Mouse (Mus musculus): ENCODE data around the gene Slc4a4.
"Not testable (repeated sequence)": the region's sequence is repeated elsewhere in the genome, so short reads cannot be mapped to it uniquely, and the experiment has no call there.

The Slc4a4 gene

DNA sequence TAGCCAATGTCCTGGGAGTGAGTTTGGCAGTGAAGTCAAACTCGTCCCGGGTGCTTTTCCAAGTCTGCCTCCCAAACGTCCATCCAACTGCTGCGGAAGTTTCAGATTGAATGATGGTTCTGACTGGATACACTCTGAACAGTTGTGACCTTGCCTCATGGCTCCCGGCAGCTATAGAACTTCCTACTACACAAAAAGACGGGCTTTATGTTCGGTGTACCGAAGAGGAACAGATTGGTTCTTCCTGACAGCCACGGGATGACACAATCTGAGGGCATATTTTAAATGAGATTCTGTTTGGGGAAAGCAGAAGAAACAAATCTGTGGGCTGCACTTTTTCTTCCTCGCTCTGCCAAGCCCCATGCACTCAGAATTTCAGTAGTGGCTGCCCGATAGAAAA lies 201.8 kb downstream of the Slc4a4 start:
- no peak for DNase-seq (ENCODE audit: low read depth)

DNA sequence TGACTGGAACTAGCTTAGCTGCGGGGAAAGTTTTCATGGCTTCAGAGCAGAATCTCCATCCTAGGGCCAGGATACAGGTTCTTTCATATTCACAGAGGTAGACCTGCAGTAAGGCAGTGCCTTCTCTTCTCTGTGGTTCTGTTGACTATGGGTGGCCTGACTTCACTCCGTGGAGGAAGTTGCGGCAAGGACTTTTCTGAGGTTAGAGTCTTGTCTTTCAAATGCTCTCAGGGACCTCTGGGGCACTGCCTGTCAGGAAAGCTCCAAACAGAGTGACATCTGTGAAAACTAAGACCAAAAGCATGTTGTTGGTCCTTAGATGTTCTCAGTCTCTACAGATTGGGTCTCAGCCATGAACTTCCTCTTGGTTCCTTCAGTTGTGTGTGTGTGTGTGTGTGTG lies 203.5 kb downstream of the Slc4a4 start:
- DNase-seq (ENCODE audit: low read depth) = no peak

DNA sequence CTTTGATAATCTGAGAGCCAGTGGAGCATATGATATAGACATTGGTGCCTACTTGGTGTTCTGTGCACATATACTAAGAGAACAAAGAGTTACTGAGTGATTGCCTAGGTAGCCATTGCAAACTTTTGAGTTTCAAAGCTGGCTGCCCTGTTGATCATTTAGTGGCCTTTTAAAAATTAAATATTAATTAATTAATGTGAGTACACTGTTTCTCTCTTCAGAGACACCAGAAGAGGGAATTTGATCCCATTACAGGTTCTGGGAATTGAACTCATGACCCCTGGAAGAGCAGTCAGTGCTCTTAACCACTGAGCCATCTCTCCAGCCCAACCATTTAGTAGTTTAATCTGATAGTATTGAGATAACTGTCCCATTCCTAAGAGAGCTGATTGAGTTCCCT lies 209.8 kb downstream of the Slc4a4 start:
- DNase-seq (ENCODE audit: low read depth) = no peak

DNA sequence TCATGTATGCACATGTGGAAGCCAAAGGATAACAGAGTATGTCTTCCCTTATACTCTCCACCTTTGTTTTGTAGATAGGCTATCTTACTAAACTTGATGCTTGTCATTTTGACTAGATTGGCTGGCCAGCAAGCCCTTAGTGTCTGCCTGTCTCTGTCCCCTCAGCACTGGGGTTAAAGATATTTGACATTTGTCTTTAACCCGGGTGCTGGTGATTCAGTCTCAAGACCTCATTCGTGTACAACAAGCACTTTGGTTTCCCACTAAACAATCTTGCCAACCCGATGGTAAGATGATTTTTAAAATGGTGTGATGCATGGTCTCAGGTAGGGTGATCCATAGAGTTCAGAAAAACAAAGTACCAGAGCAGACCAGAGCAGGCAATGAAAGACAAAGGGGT lies 210.7 kb downstream of the Slc4a4 start:
- DNase-seq (ENCODE audit: low read depth) = no peak

DNA sequence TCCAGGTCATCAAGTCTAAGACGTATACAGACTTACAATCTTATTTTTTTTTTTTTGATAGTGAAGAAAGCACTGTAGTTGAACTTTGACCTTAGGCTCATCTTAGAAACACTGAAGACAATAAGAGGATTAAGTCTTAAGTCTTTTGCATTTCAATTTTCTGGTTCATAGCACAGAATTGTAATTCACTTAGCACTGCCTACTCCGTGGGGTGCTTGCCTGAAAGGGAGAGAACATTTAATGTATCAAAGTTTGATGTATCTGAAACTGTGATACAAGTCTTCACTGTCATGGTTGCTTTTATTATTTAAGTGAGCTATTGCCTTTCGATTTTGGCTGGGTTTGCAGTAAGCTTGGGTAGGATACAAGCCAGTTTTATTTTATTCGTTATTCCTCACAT lies 211.5 kb downstream of the Slc4a4 start:
- DNase-seq (ENCODE audit: low read depth) = no peak

DNA sequence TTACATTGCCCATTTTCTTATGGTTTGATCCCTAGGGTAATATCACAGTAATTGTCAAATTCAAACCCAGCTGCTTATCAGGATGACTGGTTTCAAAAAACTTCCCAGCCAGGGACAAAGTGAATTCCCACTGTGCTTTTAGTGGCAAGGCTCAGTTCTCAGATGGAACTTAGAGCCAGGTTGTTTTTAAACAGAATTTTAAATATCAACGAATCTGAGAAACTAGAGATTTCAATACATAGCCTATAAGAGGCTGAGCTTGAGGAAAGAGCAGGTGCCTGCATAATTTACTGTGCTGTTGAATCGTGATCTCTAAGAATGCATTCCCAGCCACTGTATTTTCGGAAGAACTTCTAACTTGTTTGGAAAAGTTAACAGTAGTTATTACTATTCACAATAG lies 213.3 kb downstream of the Slc4a4 start:
- no peak for DNase-seq (ENCODE audit: low read depth)

DNA sequence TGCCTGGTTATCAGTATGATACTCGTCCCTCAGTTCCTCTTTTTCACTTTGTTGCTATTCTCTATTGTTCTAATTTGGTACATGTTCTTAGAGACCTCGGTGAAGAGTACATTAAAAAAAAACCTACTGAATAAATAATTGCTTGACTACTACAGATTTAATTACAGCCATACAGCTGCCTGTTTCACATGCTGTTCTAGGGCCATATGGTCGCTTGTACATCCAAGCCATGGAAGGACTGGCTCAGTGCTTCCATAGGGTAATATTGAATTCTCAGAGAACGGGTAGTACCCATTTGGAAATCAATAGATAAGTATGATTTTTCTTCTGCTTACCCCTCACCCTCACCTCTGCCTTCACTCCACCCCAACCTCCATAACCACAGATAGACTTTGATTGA lies 215.9 kb downstream of the Slc4a4 start:
- DNase-seq (ENCODE audit: low read depth) = no peak

DNA sequence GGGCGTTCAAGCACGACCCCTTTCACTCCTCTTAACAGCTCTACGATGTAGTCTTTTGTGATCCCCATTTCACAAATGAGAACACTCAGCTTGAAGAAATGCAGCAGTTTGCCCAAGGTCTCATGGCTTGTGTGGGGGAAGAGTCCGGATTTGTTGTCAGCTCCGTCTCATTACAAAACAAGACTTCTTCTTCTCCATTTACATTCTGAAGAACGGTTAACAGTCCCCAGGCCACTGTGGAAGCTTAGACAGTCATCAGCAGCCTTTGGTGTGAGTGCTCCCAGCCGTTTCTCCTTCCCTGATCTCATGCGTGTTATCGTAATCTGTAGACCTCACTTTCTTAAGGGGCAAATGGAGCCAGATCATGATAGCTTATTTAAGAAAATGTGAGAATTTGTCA lies 218.7 kb downstream of the Slc4a4 start:
- DNase-seq (ENCODE audit: low read depth) = no peak

DNA sequence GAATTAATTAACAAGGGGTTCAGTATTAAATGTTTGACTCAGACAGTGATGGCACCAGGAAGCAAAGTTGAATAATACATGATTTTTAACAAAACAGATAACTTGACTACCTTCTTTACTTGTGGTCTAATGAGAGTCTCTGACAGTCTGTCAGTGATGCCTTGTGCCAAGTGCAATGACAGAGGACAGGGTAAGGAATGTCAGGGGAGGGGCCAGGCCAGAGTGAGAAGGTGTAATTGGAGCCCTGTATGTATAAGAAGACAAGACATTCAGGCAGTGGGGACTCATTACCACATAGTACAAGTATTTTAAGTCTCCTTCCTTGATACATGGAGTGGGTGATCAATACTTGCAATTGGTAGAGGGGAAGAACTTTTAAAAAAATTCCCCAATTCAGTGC lies 219.6 kb downstream of the Slc4a4 start:
- no peak for DNase-seq (ENCODE audit: low read depth)

DNA sequence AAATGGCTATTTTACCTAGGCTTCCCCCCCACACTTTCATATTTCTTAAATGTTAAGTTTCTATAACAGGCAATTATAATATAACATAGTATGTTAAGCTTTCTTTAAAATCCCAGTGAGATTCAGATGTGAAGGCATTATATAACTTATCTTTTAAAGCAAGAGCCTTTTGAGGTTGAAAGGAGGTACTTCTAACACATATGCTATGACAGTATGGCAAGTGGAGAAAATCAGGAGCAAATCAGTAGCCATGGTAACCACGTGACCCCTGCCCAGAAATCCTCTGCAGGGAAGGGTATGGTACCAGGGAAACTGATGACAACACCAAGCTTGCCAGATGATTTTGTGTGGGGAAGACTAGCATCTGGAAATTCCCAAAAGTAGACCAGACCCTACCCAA lies 222.2 kb downstream of the Slc4a4 start:
- DNase-seq (ENCODE audit: low read depth) = no peak

DNA sequence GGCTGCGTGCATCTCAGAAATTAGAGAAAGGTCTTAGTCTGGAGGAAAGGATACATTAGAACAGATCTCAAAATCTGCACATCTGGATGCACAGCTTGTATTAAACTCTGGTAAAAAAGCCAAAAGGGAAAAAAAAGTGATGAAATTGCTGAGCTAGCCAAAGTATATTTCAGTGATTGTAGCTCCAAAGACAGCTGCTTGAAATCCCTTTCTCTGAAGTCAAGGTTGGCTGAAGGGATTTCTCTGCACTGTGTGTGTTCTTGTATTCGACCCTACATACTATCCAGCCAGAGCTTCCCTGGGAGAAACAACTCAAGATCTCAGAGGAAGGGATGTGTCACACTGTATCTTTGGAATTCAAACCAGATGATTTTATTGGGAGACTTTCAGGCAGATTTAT lies 223.2 kb downstream of the Slc4a4 start:
- DNase-seq (ENCODE audit: low read depth) = no peak

DNA sequence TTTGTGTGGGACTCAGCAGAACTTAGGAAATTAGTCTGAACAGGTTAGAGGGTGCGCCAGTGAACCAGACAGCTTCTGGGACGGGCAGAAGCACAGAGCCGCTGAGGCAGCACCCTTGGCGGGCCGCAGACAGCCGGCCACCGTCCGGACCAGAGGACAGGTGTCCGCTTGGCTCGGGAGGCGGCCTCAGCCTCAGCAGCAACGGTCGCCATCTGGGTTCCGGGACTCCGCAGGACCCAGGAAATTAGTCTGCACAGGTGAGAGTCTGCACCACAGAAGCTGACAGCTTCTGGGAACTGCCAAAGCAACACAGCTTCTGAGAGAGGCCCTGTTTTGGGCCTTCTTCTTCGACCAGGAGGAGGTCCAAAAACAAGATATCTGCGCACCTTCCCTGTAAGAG lies 225.4 kb downstream of the Slc4a4 start:
- DNase-seq (ENCODE audit: low read depth) = not testable (repeated sequence)

DNA sequence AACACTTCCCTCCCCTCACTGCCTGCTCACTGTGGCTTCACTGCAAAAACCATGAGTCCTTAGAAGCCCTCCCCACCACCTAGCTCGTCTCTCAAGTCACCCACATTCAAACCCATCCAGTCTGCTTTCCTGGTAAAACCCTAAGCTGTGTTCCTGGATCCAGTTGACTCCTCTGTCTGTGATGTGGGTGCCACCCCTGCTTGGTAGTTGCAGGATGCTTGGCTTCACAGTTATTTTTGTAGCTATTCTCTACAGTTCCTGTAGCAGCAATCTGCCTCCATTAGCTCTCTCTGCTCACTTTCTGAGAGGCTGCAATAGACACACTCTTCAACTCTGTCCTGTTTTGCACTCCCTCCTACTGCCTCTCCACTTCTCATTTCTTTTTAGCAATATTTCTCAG lies 234.3 kb downstream of the Slc4a4 start:
- DNase-seq (ENCODE audit: low read depth) = no peak

DNA sequence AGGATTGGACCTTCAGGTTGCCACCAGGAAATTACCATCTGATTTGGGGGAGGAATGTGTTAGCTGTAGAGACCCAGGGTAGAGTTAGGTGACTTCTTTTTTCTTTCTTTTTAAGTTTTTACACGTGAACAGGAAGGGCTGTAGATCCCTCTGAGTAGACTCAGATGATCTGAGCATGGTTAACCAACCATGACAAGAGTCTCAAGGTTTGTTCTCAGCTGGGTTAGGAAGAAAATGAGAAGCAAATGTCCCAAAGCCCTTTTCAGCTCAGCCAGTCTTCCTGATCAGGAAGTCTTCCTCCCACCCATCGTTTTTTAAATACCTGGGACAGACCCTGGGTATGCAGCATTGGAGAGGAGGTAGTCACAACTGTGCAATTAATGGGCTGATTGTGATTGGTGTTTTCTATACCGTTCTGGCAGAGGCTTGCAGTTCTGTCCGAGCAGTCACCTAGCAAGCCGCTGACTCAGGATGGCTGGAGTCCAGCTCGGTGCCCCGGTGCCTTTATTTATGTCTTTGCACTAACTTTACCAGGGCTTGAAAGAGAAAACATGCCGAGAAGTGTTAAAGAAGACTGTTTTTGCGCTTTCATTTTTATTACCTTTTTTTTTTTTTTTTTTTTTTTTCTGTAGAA lies 236.8 kb downstream of the Slc4a4 start:
- DNase-seq (ENCODE audit: low read depth) = no peak

DNA sequence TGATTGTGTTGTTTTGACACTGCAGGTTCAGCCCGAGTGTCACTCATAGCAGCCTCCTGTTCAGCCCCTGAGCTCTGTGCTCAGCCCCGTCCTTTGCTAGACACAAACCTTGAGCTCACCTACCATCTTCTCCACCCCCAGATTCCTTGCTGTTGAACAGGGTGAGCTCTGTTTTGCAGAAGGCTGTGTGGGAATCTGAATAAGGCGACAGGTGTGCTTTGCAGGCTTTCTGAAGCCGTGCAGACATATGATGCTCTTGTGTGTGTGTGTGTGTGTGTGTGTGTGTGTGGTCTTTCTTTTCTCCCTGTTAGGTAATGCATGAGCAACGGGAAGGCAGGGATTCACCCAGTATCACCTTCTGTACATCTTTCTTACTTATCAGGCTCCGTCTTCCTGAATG lies 241.6 kb downstream of the Slc4a4 start:
- DNase-seq (ENCODE audit: low read depth) = no peak

DNA sequence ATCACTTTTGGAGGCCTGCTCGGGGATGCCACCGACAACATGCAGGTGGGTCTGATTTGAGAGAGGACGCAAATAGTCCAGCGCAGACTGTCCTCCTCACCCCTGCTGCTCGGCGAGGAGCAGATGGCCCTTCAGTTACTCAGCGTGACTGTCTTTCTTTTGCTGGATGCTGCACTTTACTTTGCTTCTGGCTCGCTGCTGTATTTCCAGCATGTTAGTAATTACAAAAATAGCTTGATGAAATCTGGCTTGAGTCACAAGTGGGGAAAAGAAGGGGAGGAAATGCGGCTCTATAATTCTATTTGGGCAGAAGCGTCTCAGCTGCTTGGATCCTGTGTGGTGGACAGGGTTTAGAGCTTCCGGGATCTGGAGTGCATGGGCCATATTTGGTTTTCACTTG lies 249.2 kb downstream of the Slc4a4 start:
- DNase-seq (ENCODE audit: low read depth) = no peak

DNA sequence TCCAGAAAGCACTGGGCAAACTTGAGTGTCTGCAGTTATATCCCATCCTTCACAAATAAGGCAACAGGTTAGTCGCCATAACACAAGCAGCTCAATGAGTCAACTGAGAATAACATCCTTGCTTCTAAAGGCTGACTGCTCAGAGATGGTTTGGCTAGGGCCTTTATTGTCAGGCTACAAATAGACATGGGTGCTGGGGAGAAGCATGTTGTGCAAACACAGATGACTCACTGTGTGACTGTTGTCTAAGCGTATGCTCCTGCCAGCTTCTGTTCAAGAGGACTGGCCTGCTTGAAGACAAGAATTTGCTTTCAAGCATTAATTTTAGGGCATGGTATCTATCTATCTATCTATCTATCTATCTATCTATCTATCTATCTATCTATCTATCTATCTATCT lies 253.5 kb downstream of the Slc4a4 start:
- DNase-seq (ENCODE audit: low read depth) = peak; percentile 5

DNA sequence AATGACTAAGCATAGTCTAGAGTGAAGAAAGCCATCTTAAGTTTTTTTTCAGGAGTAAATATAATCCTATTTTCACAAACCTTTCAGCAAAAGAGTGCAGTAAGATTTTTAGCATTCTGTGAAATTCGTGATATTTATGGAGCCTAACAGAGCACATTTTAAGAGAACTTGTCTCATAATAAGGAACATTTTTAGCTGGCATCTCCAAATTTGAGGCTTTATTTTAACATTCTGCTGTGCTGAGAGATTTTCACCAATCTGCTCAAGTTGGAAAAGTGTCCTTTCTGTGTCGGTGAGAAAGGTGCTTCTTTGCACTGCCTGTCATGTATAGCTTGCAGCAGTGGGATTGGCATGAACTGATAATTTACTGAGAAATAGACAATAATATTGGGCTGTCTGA lies 255.1 kb downstream of the Slc4a4 start:
- no peak for DNase-seq (ENCODE audit: low read depth)

DNA sequence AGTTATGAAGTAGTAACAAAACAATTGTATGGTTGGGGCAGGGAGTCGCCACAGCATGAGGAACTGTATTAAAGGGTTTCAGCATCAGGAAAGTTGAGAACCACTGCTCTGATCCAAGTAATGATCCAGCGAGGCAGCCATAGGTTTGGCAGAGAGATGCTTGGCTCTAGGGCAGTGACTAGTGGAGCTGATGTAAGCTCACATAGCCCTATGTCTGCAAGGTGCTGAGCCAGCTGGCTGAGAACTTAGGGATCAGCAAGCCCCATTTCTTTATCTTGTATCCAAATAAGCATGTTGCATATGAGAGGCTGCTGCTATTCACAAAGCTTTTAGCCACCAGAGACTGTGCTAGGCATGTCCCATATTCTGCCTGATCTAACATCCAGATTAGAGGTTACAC lies 259.7 kb downstream of the Slc4a4 start:
- DNase-seq (ENCODE audit: low read depth) = no peak

DNA sequence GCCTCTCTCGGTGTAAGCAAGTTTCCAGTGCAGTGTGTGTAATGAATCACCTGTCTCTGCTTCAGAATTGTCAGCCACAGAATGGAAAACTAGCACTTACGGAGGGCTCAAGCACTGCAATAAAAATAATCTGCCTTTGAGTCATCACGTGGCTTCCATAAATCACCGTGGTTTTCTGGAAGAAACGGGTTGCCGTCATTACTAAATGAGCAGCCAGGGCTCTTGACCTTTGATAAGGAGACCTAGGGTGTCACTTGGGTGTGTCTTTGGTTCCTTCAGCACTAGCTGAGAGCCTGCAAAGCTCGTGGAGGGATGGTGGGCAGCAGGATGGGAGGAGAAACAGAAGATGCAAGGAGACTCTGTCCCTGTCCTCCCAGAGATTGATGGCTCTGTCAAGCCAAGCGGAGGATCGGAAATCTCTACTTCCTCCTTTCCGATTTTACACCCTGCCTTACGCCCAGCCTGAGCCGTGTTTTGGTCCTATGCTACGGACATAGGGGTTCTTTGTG lies 260.7 kb downstream of the Slc4a4 start:
- DNase-seq (ENCODE audit: low read depth) = no peak

DNA sequence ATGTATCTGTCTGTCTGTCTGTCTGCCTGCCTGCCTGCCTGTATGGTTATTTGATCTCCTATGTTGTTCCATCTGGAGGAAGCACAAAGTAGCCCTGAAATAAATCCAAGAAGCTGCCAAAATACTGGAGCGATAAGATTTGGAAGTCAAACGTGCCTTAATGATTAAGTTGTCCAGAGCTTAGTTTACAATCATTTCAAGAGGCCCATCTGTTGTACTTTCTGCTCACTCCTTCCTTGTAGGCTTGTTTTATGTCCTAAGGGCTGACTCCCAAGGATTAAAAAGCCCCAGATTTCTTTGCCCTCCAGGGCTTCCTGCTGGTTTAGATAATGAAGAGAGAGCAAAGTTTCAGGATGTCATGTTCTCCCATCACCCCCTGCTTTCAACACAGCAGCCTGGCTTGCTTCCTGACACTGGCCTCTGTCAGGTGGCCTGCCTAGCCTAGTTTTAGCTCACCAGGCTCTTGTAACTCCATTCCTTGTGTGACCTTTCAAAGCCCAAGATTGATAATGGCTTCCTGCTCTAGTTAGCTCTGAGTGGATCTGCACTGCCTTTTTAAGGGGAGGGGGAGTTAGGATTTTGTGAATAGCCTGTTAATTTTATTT lies 262.9 kb downstream of the Slc4a4 start:
- no peak for DNase-seq (ENCODE audit: low read depth)

DNA sequence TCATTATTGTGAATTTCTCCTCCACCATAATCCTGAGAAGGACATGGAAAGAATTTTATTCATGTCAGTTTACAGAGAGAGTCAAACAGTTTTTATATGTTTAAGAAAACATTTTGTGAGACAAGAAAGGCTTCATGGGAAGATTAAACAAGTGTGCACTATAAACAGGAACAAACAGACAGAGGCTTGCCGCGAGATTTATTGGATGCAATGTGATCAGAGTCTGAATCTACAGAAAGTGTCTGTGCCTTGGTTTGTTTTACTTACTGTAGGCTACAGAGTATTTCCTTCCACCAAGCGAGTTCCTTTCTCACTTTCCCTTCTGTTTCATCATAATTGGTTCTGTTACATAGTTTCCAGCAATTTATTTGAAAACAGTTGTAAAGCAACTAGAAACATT lies 264.5 kb downstream of the Slc4a4 start:
- no peak for DNase-seq (ENCODE audit: low read depth)

DNA sequence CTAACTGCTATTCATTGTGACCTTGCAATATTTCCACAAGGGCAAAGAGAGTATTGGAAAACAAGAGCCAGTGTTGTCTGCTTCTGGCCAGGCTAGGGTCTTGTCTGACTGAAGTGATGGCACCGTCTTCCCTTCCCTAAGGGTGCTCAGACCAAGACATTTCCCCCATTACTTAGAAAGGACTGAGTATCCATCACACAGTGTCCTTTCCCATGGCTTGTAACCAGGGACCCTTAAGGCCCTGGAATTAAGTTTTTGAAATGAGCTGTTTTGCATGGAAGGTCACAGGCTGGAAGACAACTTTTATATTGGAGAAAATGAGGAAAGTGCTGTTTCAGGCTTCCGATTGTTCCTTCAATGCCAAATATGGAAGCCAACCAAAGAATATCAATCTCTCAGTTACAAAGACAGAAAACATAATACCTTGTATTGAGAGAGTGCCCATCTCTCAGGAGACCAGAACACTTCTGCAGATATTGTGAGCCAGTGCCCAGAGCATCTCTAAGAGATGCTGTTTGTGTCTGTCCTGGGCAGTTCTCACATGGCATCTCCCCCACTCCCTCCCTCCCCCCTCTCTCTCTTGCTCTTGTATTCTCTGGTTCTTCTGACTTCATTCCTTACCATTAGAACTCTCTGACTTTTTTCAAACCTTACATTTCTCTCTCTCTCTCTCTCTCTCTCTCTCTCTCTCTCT lies 284.6 kb downstream of the Slc4a4 start:
- DNase-seq (ENCODE audit: low read depth) = no peak

DNA sequence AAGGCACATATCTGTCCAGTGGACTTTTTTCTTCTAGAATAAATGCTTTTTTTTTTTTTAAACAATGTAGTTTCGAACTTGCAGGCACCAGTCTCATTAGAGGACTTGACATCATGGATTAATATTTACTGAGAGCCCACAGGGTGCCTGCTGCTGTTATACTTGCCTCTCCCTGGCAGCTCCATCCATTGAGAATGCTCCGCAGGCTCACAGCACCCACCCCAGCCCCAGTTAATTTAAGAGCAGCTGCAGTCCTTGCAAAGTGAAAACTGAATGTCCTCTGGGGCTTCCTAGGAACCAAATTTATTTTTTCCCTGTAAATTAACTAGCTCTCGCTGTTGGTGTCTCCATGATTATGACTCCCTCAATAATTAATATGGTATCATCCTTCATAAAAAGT lies 303.4 kb downstream of the Slc4a4 start:
- no peak for DNase-seq (ENCODE audit: low read depth)
